Mouse (Mus musculus) kidney, postnatal 4 days (tissue): ENCODE measurements at regions not wholly inside any gene's neighbourhood (a gene's known extent, or its start where the extent isn't known, plus 50 kb on each side); places are given as distances from the start of the nearest gene placed in this dataset.
"Not testable (repeated sequence)": the region's sequence is repeated elsewhere in the genome, so short reads cannot be mapped to it uniquely, and the experiment has no call there.

ENCODE experiments used
- DNase-seq, 2 experiments: peaks; one replicate each; pipeline ENCODE4 v3.0.0; 2021; ENCODE audit warnings: mixed read lengths in 2 of 2

DNA sequence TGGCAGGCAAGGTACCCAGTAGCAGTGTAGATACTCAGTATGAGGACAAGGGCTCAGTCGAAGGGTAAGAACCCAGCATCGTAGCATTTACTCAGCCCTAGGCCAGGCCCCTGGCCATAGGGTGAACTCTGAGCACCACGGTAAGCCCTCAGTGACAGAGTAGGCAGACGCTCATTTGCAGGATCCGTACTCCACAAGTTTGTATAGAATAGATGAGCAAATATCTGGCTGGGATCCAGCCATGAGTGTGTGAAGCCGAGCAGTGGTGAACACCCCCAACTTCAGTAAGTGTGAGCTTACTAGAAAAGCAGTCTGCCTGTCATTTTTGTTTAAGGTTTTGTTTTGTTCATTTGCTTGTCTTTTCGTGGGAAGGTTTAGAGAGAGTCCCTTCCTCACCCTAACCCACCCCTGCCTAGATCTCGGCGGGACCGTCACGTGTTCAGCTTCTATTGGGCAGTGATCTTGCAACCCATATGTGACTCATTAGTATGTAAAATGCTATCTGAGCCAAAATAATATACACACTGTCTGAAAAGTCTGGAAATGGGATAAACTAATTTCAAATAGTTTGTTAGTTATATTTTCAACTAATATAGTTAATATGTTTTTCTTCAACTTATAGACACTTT lies 76.3 kb downstream of the Gm5447 start:
- no peak for DNase-seq

DNA sequence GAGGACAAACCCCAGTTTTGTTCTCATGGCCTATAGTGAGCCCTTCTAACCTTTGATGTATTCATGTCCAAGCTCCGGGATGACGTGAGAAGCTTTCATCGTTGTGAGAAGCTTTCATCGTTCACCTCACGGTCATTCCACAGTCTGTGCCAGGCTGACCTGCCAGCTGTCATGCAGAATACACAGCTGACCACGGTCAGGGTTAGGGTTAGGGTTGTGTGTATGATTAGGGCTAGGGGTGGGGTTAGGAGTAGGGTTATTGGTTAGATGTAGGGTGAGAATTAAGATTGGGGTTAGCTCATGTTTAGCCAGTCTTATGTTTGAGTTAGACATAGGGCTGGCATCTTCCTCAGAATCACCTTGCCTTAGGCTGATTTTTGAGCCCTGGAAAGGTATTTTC lies 77.6 kb downstream of the Gm5447 start:
- not testable (repeated sequence) for DNase-seq

DNA sequence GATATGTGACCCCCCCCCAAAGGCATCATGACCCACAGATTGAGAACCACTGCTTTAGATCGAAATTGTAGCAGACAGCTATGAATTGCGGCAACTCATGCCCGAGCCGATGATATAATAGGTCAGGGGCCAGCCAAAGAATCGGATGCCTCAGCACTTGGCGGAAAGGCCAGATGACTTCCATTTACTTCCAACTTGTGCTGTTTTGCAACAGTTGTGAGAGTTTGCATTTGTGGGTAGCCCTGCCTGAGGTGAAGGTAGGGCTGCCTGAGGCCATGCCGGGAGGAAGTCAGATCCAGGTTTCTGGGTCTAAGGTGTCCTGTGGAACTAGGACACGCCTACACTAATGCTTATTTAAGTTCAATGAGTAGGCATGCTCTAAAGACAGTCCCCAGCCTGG lies 80.4 kb downstream of the Gm5447 start:
- DNase-seq = no peak

DNA sequence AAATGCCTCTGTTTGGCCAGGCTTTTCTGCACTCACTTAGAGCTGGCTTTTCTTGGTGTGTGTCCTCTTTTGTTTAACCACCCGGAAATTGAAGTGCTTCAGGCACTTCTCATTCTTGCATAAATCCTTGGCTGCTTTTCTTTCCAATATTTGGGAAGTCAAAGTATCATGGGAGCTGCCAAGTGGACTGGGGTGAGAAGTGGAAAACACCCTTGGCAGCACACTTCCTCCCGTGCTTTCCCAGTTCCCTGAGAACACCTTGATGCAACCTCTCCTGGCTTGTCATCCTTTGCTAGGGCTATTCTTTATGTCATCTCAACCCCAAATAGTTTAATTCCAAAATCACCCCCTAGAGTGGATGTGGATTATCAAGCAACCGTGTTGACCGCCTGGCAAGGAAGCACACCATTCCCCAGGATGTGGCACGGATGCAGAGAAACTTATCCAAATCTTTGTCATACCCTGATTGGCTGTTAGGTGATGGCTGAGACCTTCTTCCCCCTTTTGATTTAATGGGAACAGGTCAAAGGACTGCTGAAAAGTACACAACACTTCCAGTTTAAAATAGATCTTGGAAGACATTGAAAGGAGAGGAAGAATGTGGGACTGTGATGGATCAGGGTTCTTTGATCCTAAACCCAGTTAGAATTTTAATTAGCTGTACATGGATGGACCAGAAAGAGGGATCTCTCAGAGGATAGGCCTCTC lies 81.5 kb downstream of the Gm5447 start:
- no peak for DNase-seq

DNA sequence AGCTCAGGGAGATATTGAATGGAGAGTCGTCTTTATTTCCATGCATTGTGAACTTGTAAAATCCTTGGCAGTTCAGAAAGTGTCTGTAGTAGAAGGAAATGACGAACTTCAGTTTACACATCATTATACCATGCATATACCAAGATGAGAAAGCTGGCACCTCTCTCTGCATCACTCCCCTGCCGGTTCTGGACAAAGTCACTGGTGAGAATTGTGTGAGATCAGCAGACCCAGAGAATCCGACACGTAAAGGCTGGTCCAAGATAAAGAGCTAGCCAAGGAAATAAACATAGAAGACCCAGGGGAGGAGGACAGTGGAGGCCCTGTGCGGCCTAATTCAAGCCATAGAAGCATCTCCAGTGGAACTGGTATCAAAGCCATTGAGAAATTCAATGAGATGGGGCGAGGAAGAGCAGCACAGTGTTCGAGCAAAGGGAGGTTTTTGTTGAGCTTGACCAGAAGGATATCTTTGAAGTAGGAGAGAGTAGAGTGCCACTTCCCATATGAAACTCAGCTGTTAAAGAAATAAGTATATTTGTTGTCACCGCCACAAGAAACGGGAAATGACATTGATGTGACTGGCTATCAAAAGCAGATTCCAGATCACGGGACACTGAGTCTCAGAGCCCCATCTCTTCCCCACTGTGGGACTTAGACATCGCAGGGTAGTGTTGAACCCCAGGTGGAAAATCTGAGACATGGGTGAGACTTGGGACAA lies 82.3 kb downstream of the Gm5447 start:
- no peak for DNase-seq

DNA sequence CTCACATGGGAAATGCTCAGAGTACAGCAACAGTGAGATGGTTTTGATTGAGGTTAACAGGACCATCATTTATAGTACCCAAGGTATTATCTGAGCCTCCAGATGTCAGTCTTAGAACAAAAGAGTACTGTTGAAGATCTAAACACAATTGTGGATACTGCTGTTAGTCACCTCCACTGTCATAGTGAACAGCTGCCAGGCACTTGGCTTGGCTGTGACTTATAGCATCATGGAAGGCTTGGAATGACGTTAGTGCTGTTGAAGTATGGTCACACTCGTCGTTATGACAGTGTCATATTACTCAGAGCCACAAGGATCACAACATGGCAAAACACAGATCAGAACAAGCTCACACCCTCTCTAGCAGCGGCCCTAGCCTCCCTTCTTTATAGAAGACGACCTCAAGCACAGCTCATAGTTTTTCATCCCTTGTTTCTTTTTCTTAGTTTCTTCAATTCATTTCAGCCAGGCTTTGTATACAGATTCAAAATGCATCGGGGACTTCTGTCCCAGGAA lies 87.0 kb downstream of the Gm5447 start:
- DNase-seq = no peak

DNA sequence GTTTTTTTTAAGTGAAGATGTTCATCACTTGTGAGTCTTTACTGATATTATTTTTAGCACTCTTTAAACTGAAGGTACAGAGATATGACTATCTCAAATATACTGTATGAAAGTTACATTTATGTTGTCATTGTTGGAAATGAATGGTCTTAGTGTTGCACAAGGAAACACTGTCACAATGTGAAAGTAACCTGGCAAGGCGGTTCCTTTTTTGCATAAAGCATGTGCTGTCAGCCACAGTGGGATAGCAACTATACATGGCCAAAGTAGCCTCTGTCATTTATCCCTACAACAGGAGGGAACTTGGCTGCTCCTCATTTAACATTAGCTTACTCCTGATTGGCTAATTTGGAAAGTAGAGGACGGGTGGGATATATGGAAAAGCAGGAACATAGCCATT lies 94.3 kb downstream of the Gm5447 start:
- no peak for DNase-seq

DNA sequence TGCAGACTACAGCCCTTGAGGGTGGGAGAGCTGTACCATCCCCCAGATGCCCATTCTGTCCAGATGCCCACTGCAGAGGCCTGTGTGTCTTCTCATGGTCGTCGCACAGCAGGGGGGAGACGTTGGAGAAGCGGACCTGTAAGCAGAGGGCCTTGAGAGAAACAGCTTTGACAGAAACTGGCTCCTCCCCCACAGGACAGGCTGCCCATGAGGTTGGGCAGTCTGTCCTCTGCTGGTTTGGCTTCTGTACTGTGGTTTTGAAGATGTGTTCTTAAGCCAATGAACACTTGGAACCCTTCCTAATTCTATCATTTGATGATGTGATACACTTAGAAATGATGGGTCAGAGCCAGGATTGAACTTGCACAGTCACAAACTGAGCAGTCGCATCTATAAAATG lies 102.5 kb downstream of the Gm5447 start:
- DNase-seq = no peak

DNA sequence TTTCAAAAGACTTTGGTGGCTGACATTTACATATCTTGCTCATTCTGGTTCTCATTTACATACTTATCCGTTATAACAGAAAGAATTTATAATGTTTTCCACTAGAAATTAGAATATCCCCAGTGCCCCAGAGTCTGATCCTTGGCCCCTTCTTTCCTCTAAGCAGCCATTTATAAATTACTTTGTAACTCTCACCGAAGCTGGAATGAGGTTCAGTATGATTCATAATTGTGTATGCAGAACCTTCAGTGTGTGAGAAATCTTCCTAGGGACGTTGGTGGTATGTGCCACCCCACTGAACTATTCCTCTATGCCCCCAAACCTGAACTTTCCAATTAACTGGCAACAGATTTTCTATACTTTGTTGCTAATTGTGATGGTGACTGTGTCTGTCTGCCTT lies 104.7 kb downstream of the Gm5447 start:
- no peak for DNase-seq

DNA sequence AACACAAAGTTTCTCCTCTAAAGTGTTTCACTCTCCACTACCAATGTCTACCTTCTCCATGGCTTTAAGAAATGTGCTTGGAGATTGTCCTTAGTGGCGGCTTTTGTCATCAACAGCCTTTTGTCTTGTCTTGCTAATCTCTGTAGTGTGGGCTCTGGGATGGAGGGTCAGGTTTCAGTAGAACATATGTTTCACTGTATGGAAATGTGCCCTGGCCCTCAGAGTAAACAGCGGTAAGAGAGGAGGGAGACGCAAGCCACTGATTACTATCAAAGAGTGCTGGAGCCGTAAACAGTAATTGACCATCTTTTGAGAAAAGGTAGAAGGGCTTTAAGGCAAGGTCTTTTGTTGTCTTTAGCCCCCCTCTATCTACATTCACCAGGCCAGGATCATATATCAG lies 106.2 kb downstream of the Gm5447 start:
- no peak for DNase-seq

DNA sequence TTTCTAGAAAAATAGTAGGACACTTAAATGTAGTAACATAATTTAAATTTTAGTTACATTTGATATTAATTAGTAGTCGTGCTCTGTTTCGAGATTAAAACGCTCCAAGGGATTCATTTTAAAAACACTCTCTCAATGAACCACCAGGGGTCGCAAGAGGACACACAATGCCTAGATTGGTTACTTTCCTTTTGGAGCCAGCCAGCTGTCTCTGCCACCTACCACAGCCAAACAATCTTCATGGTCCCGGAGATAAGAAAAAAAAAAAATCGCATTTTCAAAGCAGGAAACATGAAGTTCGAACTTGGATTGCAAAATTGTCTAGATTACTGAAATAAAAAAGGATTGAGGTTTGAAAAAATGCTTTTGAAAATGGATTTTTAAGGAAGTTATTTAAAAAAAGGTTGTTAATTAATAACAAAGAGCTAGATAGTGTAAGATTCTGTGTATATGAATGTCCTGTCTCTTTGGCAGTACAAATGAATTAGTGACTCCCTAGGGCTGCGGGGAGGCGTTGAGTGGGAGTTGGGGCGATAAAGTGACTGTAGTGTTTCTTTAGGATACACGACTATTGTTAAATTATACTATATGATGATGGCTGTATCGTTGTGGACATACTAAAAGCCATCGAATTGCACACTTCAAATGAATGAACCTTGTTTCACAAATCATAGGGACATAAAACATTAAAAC lies 108.6 kb downstream of the Gm5447 start:
- DNase-seq = peak; percentile 60 to 72

DNA sequence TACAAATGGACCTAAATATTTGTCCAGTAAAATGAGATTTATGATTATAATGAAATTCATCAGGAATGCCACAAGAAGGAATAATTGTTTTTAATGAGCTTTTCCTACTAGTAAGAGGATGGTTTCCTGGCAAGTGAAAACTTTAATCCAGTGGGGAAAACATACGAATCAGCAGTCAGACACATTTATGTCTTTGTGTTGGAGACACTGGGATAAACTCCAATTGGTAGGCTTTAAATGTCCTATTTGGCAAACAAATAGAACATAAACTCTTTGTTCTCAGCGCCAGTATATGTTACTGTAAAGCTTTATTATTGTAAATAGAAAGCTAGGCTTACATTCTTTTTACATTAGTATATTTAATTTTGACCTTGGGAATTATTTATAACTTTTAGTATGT lies 127.0 kb downstream of the Gm5447 start:
- DNase-seq = no peak

DNA sequence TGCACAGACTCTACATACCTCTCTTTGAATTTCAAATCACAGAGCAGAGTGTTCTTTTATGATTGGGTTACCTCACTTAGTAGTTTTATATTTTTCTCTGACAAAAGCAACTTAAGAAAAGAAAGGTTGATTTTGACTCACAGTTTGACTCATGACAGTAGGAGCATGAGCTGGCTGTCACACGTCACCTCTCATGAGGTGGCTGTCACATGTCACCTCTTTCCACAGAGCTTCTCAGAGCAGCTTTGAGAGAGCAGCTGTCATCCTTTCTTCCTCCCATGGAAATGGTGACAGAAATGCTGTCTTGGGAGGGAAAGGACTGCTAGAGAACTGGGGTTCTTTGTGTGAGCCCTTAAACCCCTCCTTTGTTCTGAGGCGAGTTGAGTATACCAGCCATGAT lies 133.4 kb downstream of the Gm5447 start:
- DNase-seq = no peak

DNA sequence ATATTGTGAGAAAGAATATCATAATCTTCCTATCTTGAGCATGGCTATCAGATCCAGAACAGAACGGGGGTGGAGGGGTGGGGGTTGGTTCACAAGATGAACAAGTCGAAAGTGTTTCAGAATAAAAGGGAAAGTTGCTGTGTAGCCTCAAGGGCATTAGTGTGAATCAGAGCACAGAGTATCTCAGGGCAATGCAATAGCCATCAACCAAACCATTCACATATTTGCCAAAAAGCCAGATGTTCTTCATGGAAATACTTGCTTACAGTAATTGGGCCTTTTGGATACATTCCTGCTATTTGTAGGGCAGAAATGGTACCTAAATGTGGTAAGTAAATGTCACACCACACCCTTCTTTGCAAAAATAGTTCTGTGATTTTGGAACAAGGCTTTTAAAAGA lies 135.2 kb downstream of the Gm5447 start:
- DNase-seq = no peak

DNA sequence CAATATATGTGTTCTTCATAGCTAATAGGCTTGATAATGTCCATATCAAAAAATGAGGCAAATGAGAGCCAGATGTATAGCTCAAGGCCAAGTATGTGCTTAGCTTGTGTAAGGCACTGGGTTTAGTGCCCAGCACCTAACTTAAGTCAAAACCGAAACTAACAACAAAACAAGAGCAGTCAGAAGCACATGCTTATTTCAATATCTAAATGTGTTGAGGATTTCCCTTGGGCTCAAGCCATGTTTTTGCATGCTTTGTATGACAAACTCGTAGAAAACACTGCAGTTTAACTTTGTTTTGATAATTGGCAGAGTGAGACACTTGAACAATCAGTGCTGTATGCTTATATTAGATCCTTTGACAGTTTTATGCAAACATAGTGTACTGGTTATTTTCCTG lies 148.7 kb downstream of the Gm5447 start:
- no peak for DNase-seq

DNA sequence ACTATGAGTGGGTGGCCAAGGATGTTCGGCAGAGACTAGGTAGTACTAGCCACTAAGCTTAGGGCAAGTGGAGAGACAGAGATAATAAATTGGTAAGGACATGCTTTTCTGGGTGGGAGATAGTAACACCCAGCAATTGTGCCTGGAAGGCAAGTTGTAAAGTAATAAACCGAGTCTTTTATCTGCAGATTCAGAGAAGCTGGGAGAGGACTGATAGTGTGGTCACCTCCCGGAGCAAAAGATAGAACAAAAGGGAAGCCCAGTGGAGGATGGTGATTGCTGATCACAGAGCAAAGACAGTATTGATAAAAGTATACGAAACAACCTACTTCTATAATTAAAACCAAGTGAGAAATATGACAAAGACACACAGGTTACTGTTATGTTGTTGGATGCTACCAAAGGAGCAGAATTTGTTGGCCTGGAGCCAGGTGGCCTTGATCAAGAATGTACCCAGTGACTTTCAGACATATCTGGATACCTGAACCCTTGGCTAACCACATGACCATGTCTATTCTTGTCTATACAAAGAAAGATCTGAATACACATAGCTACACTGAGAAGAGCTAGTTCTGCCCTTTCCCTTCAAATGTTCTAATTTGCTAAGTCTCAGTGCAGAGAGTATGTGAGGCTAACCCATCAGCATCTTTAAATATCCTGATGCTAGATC lies 150.7 kb downstream of the Gm5447 start:
- no peak for DNase-seq

DNA sequence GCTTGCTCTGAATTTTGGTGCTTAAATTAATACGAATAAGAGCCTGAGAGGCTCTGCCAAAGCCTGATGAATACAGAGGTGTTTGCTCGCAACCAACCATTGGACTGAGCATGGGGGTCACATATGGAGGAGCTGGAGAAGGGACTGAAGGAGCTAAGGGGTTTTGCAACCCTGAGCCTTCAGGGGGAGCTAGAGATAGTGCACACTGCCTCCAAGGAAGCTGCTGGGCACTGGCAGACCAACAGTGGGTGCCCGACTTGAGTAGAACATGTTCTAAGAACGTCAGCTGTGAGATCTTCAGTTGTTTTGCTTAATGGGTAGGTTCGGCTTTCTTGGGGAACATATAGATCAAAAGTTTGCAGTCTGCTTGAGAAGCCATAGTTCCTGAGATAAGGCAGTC lies 158.5 kb downstream of the Gm5447 start:
- no peak for DNase-seq

DNA sequence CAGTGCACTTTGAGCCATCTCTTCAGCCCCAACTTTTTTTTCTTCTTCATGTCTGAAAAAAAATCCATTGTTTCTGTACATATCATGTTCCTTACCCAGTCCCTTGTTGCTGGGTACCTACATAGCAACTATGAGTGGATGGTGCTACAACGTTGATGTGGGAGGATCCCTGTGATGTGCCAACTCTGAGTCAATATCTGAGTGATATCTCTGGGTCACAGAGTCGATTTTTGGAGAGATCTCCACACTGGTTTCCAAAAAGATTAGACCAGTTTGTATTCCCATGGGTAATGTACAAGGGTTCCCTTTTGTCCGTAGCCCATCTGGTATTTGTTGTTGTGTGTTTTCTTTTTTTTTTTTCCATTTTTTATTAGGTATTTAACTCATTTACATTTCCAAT lies 165.7 kb downstream of the Gm5447 start:
- DNase-seq = no peak

DNA sequence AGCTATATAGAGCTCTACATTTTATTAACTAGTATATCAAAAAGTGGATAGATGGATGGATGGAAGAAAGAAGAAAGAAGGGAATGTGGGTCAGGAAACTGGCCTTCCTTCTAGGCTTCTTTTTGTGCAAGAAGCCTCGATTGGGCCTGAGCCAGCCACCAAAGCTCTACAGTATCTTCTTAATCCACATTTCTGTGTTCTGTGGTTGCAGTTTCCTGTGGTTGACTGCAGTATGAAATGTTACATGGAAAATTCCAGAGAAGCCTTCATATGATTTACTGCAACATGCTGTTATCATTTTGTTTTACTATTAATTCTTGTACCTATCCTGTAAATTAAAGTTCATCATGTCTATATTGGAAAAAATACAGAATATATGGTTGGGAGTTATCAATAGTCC lies 173.3 kb downstream of the Gm5447 start:
- peak in 1 of 2 experiments; percentile 18 for DNase-seq

DNA sequence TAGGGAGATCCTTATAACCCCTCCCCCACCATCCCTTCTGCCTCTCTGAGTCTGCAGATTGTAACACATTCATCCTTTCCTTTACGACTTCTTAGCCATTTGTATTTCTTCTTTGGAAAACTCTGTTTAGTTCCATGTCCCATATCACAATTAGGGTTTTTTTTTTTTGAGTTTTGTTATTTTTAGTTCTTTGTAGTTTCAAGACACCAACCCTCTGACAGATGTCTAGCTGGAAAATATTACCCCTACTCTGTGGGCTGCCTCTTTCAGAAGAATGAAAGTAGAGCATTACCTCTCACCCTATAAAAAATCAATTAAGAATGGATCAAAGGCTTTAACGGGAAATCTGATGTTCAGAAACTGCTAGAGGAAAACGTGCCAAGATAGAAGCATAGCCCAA lies 180.1 kb downstream of the Gm5447 start:
- DNase-seq = no peak

DNA sequence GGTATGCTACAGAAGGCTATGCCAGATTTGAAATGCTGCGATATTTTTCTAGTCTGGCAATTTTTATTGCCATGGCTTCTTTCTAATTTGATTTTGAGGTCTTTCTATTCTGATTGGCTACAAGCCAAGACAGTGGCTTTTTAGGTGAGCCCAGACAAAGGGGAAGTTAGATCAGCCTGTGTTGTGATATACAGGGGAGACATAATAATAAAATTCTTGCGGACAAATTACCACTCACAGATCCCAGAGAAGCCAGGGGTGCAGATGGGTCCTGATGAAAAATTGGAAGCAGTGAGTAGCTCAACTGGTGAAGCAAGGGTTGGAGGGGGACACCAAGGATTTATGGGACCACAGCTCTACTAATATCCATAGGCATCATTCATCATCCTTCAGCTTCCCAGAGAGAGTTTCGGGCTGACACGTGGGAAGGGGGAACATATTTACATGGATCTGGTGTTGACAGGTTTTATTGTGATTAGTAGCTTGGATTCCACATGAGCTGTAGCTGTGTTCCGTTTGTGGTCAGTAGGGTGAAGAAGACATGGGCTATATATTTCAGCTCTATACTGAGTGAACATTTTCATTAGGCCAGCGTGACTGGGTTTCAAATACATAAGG lies 190.0 kb downstream of the Gm5447 start:
- no peak for DNase-seq

DNA sequence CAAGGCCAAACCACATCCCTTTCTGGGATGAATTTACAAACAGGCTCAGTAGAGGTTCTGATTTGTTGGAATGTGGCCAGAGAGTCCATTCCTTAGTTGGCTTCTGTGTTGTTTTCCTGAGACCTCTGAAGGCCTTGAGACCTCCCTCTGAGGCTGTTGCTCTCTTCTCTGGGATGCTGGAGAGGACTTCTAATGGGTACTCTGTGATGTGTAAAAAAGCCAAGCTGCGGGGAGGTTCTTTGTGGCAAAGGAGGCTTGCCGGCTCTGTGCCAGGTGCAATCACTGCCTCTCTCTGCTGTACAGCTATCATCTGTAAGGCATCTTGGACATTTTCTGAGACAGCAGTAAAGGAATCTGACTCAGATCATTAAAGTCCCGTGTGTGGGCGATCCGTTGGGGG lies 192.3 kb downstream of the Gm5447 start:
- peak; percentile 11 to 23 for DNase-seq
